Mouse (Mus musculus): ENCODE measurements at regions not wholly inside any gene's neighbourhood (a gene's known extent, or its start where the extent isn't known, plus 50 kb on each side); places are given as distances from the start of the nearest gene placed in this dataset.

DNA sequence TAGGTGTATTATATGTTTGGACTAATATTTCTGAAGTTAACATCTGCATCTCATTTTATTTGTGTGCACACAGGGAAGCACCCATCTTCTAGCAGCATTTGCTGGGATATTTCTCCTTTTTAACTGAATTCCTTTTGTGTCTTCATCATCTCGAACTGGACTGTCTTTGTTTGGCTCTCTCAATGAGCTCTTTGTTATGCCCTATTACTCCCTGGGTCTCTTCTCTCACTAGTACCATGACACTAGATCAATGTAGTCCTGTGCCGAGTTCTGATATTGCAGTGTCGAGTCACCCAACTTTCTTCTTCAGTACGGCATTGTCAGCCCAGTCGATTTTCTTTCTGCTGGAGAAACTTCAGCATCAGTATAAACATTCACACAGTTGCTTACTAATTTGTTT, 52.0 kb upstream of the Gm765 start:
- in situ Hi-C loops (cut with MboI; ENCODE audit: low pct_ligation_motif_present, low pct_unique_long_range_greater_than_20kb, low sequenced_read_pairs) (loop anchor here (25.0 kb wide), 1 partner anchor 282 kb away; no protein-coding TSS in a partner anchor), dilution Hi-C loops (cut with MboI; ENCODE audit: extremely low pct_ligation_motif_present, extremely low pct_unique_long_range_greater_than_20kb, low sequenced_read_pairs) (no loop called here)
- no peaks in the 10 kb centered on the region for H3K9me3 ChIP-seq (replicated peaks; ENCODE audit: low read length)
- H3K27me3 ChIP-seq (replicated peaks), result no peaks in the 10 kb centered on the region
- no peak overlapping the region for H3K27ac ChIP-seq (ENCODE audit: insufficient read depth, low read depth)
- no peak for DNase-seq (ENCODE audit: extremely low read depth)
- H3K79me2 ChIP-seq (replicated peaks; ENCODE audit: control insufficient read depth, extremely low read depth, insufficient read depth, poor library complexity, severe bottlenecking), result no peaks in the 10 kb centered on the region; the same call in 1 of the 2 replicates
- H3K4me3 ChIP-seq (replicated peaks in 1 of 3; ENCODE audit: low read depth in 2 of 3, low read length in 2 of 3, poor library complexity in 1 of 3), result no peak overlapping the region
- no peak overlapping the region for H3K4me2 ChIP-seq (ENCODE audit: insufficient read depth, low read depth, poor library complexity, severe bottlenecking)
- TF ChIP-seq CHD2 (IDR thresholded peaks at IDR 0.05; ENCODE audit: low read length) (no peak), GABPA (IDR thresholded peaks at IDR 0.05; ENCODE audit: insufficient replicate concordance, low read depth, low read length) (no peak), MEF2A (IDR thresholded peaks at IDR 0.05; ENCODE audit: borderline replicate concordance, low read depth, low read length) (no peak), RAD21 (IDR thresholded peaks at IDR 0.05; ENCODE audit: low read depth, low read length) (no peak), ELF1 (IDR thresholded peaks at IDR 0.05; ENCODE audit: low read depth, low read length) (no peak), NRF1 (IDR thresholded peaks at IDR 0.05; ENCODE audit: low read depth, low read length) (no peak), ZMIZ1 (IDR thresholded peaks at IDR 0.05; ENCODE audit: low read depth, low read length) (no peak), POLR2AphosphoS2 (IDR thresholded peaks at IDR 0.05; ENCODE audit: low read depth, low read length) (no peak), MAFK (IDR thresholded peaks at IDR 0.05; ENCODE audit: insufficient replicate concordance, low read length) (no peak), NELFE (IDR thresholded peaks at IDR 0.05; ENCODE audit: low read depth, low read length) (no peak), ETS1 (conservative IDR thresholded peaks at IDR 0.05; ENCODE audit: low read depth, low read length) (no peak), IRF4 (IDR thresholded peaks at IDR 0.05; ENCODE audit: low read depth, low read length) (no peak), MYC (IDR thresholded peaks at IDR 0.05; ENCODE audit: low read depth, low read length) (no peak), ZNF384 (IDR thresholded peaks at IDR 0.05; ENCODE audit: low read depth, low read length) (no peak), KAT2A (IDR thresholded peaks at IDR 0.05; ENCODE audit: insufficient replicate concordance, low read length) (no peak), UBTF (IDR thresholded peaks at IDR 0.05; ENCODE audit: low read depth, low read length) (no peak)
- H3K36me3 ChIP-seq (replicated peaks in 1 of 2; ENCODE audit: control insufficient read depth in 1 of 2, insufficient read depth in 1 of 2, low read length in 1 of 2), result no peaks in the 10 kb centered on the region
- H3K4me1 ChIP-seq (ENCODE audit: control insufficient read depth in 1 of 2, insufficient read depth in 2 of 2), result no peaks in the 10 kb centered on the region
- H3K9ac ChIP-seq (ENCODE audit: insufficient read depth, low read depth), result no peak overlapping the region

Data from CH12.LX (cell line).